Mouse (Mus musculus): ENCODE results near the gene Ikzf3. TPM values are rescaled to one million over a fixed set of nuclear protein-coding genes. Genes with fewer than 3 reads are reported as not detected.

Ikzf3 gene
- polyA plus RNA-seq, 1 experiment = 0.82 TPM

DNA sequence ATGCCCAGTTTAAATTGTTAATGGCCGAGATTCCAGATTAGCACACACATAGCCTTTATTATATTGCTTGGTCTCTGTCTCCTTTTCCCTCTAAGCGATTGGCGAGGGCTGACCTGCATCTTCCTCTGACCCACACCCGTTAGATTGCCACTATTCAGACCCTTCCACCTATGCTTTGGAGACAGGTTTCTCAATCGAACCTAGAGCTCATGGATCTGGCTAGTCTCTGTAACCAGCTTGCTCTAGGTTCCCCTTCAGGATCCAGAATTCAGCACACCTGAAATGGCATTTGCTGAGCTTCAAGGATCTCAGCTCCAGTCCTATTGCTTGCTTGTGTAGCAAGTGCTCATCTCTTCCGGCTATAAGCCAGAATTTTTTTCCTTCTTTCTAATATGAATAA lies 23.6 kb upstream of the Ikzf3 start:
- DNase-seq (ENCODE audit: low read depth) = no peak

DNA sequence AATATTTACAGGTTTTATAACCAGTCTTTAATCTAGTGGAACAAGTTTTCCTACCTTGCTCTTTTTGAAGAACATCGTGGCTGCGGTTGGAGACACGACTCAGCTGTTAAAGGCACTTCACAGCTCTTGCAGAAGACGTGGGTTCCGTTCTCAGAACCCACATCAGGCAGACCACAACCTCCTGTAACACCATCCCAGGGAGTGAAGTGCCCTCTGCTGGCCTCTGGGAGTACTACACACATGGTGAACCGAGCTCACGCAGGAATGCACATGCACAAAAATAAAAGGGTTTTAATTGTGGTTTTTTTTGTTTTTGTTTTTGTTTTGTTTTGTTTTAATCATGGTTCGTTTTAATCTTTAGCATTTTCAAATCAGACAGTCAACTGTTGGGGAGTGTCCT lies 22.5 kb upstream of the Ikzf3 start:
- no peak for DNase-seq (ENCODE audit: low read depth)

GRCm38 (mm10) chr11:98563921-98564414 lies 18.1 kb upstream of the Ikzf3 start:
- no peak for DNase-seq (ENCODE audit: low read depth)

DNA sequence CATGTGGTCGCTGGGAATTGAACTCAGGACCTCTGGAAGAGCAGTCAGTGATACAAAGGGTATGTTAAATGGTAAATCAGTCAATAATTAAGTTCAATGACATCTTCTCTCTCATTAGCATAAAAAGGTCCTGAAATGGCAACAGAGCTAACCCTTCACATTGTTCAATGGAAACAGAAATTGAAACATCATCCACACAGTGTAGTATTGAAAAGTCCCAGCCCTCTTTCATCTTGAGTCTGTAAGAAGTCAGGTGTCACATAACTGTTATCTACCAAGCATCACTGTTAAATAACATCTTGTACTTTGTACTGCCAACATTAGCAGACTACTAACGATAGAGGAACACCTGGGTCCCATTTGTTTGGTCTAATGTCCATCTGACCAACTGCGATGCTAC lies 17.2 kb upstream of the Ikzf3 start:
- no peak for DNase-seq (ENCODE audit: low read depth)

DNA sequence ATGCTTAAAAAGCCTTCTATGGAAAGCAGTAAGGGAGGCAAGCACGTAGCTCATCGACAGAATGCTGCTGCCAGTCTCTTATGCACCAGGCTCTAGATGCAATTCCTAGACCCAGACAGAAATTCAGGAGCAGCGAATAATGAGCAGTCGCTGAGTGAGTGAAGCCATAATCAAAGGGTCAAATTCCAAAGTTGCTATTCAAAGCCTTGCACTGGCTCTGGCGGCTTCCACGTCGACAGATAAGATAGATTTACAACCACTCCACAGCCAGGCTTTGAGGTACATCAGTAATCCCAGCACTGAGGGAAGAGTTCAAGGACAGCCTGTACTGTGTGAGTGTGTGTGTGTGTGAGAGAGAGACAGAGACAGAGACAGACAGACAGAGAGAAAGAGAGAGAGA lies 15.1 kb upstream of the Ikzf3 start:
- no peak for DNase-seq (ENCODE audit: low read depth)

GRCm38 (mm10) chr11:98555124-98555700 lies 9.4 kb upstream of the Ikzf3 start:
- no peak for DNase-seq (ENCODE audit: low read depth)

DNA sequence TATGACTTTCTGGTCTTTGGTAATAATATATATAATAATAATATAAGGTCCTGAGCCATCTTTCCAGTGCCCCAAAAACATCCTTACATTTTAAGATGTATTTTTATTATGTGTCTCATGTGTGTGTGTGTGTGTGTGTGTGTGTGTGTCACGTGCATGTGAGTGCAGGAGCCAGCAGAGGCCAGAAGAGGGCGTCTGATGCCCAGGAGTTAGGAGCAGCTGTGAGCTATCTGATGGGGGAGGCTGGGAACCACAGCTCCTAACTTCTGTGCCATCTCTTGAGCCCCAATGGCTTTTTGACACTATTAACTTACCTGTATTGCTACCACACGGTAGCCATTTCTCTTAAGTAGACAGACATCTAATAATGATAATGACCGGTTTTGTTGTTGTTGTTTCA lies 8.1 kb upstream of the Ikzf3 start:
- no peak for DNase-seq (ENCODE audit: low read depth)

- no peak for DNase-seq (ENCODE audit: low read depth)
Observed at GRCm38 (mm10) chr11:98550975-98551828, 5.4 kb upstream of the Ikzf3 start, which contains the start of gene Zpbp2. TSS of gene Zpbp2 (plus strand) at chr11:98551097.

- no peak for DNase-seq (ENCODE audit: low read depth)
Observed at GRCm38 (mm10) chr11:98550311-98550974, 4.6 kb upstream of the Ikzf3 start.

GRCm38 (mm10) chr11:98549363-98549762 lies 3.5 kb upstream of the Ikzf3 start:
- DNase-seq (ENCODE audit: low read depth) = no peak

DNA sequence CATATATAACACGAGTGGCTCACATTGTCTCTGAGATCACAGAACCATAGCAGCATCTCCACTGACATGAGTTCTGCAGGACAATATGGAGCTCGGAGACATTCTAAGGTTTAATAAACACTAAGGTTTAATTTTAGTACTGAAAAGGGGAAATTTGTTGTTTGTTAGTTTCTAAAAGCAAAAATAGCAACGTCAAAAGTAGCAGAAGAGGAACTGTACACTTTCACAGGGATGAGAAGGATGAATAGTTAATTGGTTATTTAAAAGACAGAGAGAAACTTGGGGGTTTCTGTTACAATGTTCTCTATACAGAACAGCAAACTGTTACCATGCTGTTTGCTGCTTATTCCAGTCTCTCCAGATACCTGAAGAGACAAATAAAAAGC lies 1.5 kb upstream of the Ikzf3 start:
- DNase-seq (ENCODE audit: low read depth) = no peak

DNA sequence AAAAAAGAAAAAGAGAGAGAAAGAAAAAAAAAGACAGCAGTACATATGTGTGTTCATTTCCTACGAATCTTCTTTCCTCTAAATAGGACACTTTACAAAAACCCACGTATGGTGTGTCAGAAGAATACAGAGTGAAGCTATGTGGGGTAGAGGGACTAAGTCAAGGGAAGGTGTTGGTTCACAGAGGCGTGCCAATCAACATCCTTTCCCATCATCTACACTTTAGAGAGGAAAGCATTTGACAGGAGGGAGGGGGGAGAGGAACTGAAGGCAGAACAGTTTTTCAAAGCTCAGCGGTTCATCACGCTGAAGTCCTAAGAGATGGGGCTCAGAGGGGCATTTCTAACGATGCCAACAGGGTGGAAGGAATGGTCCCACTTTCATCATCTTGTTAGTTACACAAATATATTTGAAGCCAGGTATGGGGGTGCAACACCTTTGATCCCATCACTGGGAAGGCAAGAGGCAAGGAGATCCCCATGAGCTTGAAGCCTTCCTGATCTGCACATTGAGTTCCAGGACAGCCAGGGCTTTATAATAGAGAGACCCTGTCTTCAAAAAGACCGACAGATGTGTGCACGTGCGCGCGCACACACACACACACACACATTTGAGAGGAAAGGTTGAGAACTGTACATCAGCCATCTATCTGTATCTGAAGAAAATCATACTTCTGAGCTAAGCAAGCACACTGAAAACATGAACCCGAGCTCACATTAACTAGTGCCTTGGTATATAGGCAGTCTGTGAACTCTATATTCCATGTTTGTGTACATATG lies 887 bp upstream of the Ikzf3 start:
- DNase-seq (ENCODE audit: low read depth) = no peak

- no peak for DNase-seq (ENCODE audit: low read depth)
Observed at GRCm38 (mm10) chr11:98544890-98545677, 747 bp downstream of the Ikzf3 start.

- DNase-seq (ENCODE audit: low read depth) = no peak
Observed at GRCm38 (mm10) chr11:98543414-98543813, 2.4 kb downstream of the Ikzf3 start.

DNA sequence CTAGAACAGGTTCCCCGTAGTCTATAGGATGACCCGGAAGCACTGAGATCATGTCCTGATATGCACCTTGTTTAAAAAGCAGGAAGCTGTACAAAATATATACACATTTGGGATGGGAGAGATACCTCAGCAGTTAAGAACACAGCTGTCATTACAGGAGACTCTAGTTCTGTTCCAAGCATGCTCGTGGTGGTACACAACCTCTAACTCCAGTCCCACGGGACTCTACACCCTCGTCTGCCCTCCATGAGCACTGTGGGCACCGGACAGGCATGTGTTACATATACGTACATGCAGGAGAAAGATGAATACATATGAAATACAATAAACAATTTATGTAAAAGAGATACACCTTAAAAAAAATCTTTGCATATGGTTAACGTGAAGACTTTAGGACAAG lies 3.3 kb downstream of the Ikzf3 start:
- DNase-seq (ENCODE audit: low read depth) = no peak

GRCm38 (mm10) chr11:98540319-98540718 lies 5.5 kb downstream of the Ikzf3 start:
- no peak for DNase-seq (ENCODE audit: low read depth)

DNA sequence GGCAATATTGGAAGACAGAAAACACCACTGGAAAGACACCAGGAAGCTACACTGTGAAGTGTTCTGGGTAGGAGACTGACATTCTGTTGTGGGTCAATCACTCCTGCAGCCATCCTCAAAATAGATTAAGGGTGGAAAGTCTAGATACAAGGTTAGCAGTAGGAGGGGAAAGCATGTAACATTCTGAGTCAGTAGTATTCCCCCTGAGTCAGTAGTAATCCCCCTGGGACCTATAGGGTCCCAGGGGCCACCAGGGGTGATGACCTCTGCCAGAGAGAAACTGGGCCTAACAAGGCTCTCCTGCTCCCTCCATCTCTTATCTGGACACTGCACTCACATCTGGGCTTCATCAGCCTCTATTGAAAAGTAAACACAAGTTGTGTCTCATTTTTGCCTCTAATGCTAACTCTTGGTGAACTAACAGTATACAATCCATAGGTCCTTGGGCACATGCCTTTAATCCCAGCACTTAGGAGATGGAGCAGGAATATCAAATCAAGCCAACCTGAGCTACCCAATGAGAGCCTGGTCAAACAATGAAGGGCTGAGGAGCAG lies 8.3 kb downstream of the Ikzf3 start:
- DNase-seq (ENCODE audit: low read depth) = no peak

- DNase-seq (ENCODE audit: low read depth) = no peak
Observed at GRCm38 (mm10) chr11:98526824-98527461, 18.9 kb downstream of the Ikzf3 start.

DNA sequence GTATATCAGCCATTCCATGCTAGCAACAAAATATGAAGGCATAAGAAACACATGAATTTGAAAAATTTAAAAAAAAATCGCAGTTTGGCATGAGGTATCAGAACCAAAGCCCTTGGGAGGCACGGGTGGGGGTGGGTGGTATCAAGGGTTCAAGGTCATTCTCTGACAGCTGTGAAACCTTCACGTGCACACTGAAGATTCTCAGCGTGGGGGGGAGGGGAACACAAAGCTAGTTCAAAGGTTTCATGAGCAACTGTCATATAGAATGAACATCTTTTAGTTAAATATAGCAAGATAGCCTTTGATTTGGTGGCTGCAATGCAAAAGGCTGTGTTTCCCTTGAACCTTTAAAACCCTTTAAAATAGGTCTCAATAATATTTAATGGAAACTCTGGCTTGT lies 20.7 kb downstream of the Ikzf3 start:
- no peak for DNase-seq (ENCODE audit: low read depth)

DNA sequence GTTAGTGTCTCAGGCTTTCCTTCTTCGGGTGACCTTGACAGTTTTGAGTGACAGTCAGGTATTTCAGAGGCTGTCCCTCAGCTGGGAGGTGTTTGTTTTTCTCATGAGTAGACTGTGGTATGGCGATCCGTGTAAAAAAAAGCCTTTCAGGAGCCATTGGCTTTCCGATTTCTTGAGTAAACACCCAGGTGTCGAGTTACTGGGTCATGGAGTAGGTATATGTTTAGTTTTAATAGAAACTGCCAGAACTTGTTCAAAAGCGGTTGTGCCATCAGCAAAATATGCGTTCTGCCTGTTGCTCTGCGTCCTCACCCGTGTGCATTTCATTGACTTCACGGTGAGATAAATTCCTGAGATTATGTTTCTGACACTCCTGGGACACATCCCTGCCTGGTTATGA lies 25.4 kb downstream of the Ikzf3 start:
- DNase-seq (ENCODE audit: low read depth) = no peak
